Mouse (Mus musculus) liver, embryonic 18 days (tissue): ENCODE measurements around the gene 4930516K23Rik. TPM values are rescaled to one million over a fixed set of nuclear protein-coding genes. Genes with fewer than 3 reads are reported as not detected.

Experiments used
- polyA plus RNA-seq: library from polyadenylated mRNA; depleted of rRNA; stranded (reverse); fragments of >200 nt; gene quantifications from 2 replicates; pipeline ENCODE4 v1.2.3, GENCODE M21; 2012; rRNA removed

The 4930516K23Rik gene
- polyA plus RNA-seq: not detected in 2 replicates

GRCm38 (mm10) chr7:104061345-104061744 lies at the start of gene 4930516K23Rik:
Gene 4930516K23Rik (minus strand): TSS chr7:104061445.

GRCm38 (mm10) chr7:104104757-104104972 lies 43.4 kb upstream of the 4930516K23Rik start, which contains the start of gene Olfr646:
Gene Olfr646 (plus strand): TSS chr7:104104873.

GRCm38 (mm10) chr7:104085365-104085764 lies 24.1 kb upstream of the 4930516K23Rik start, which contains the start of gene Olfr645:
Gene Olfr645 (minus strand): TSS chr7:104085465.

GRCm38 (mm10) chr7:104071769-104072168 lies 10.5 kb upstream of the 4930516K23Rik start, which contains the start of gene Olfr644:
Gene Olfr644 (minus strand): TSS chr7:104071869.

GRCm38 (mm10) chr7:104052566-104052965 lies 8.7 kb downstream of the 4930516K23Rik start, which contains the start of gene Olfr642:
Gene Olfr642 (minus strand): TSS chr7:104052666.

GRCm38 (mm10) chr7:104035145-104035544 lies 26.1 kb downstream of the 4930516K23Rik start, which contains the start of gene Olfr641:
Gene Olfr641 (plus strand): TSS chr7:104035445.

DNA sequence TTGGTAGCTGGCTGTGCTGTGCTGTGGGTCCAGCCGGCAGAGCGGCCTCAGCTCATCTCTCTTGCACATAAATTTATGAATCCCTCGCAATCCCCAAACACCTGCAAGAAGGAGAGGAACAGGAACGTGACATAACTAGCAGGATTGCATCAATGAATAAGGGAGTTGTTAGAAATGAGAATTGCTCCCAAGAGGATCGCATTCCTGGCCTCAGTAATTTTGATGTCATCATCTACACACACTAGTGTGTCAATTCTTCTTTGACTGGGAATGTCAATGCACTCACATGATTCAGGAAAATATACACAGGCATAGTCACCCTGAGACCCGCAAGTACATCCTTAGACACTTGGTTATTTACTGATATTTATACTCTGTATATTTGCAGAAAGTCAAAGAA lies 35.8 kb downstream of the 4930516K23Rik start, which contains the start of gene Olfr640:
Olfr640 (minus strand) TSS at position 101 of the 400 bp plus-strand sequence.

DNA sequence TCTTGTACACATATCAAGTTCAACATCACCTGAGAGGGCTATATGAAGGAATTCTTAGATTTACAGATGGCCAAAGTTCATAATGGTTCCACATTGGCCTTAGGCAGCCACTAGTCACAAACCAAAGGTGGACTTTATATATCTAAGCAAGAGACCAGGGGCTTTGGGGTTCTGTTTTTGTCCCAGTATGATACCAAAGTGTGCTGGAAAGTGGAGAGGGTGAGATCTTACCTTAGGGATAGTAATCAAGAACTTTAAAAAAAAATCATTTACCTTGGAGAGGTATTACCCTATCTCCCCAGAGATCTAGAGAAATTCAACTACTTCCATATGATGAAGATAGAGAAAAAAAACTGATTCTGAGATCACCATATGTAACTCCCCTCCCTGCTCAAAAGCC lies 44.0 kb downstream of the 4930516K23Rik start, which contains the start of gene Olfr639:
Olfr639 (minus strand) TSS at position 101 of the 400 bp plus-strand sequence.

Other genes with a start within 250 kb of the 4930516K23Rik start
- gene Hbb-bt, start 247.4 kb downstream of the 4930516K23Rik start, polyA plus RNA-seq: 28,363 and 31,511 TPM in 2 replicates
- 108,653 and 122,218 TPM in 2 replicates for gene Hbb-bs, start 233.3 kb downstream of the 4930516K23Rik start, polyA plus RNA-seq
- gene Hbb-bh2, start 220.9 kb downstream of the 4930516K23Rik start, polyA plus RNA-seq: not detected in 2 replicates
- gene Hbb-bh1, start 218.3 kb downstream of the 4930516K23Rik start, polyA plus RNA-seq: 3.5 and 3.6 TPM in 2 replicates
- gene Hbb-y, start 208.2 kb downstream of the 4930516K23Rik start, polyA plus RNA-seq: 8.8 and 9.9 TPM in 2 replicates
- gene Olfr66, start 175.2 kb downstream of the 4930516K23Rik start, polyA plus RNA-seq: not detected in 2 replicates
- gene Olfr64, start 167.0 kb downstream of the 4930516K23Rik start, polyA plus RNA-seq: not detected in 2 replicates
- not detected in 2 replicates for gene Olfr65, start 158.0 kb downstream of the 4930516K23Rik start, polyA plus RNA-seq
- 0.23 and 0.30 TPM in 2 replicates for gene Olfr631, start 132.6 kb downstream of the 4930516K23Rik start, polyA plus RNA-seq
- 0.49 and 0.53 TPM in 2 replicates for gene Olfr632, start 127.1 kb downstream of the 4930516K23Rik start, polyA plus RNA-seq
- 0.01 TPM in 1 of 2 replicates, not detected in the other for gene Olfr633, start 117.0 kb downstream of the 4930516K23Rik start, polyA plus RNA-seq
- 0.01 TPM in 1 of 2 replicates, not detected in the other for gene Olfr635, start 90.3 kb downstream of the 4930516K23Rik start, polyA plus RNA-seq
- gene Olfr638, start 62.7 kb downstream of the 4930516K23Rik start, polyA plus RNA-seq: 0.04 TPM in 1 of 2 replicates, not detected in the other
- not detected in 2 replicates for gene Olfr639, start 44.1 kb downstream of the 4930516K23Rik start, polyA plus RNA-seq
- gene Olfr640, start 35.9 kb downstream of the 4930516K23Rik start, polyA plus RNA-seq: not detected in 2 replicates
- gene Olfr641, start 26.0 kb downstream of the 4930516K23Rik start, polyA plus RNA-seq: not detected in 2 replicates
- not detected in 2 replicates for gene Olfr642, start 8.8 kb downstream of the 4930516K23Rik start, polyA plus RNA-seq
- not detected in 2 replicates for gene Olfr644, start 10.4 kb upstream of the 4930516K23Rik start, polyA plus RNA-seq
- not detected in 2 replicates for gene Olfr645, start 24.0 kb upstream of the 4930516K23Rik start, polyA plus RNA-seq
- not detected in 2 replicates for gene Olfr646, start 43.4 kb upstream of the 4930516K23Rik start, polyA plus RNA-seq
- gene Ubqln5, start 68.4 kb upstream of the 4930516K23Rik start, polyA plus RNA-seq: not detected in 2 replicates
- gene Olfr643, start 76.0 kb upstream of the 4930516K23Rik start, polyA plus RNA-seq: not detected in 2 replicates
- not detected in 2 replicates for gene Ubqln3, start 81.8 kb upstream of the 4930516K23Rik start, polyA plus RNA-seq
- not detected in 2 replicates for gene Ubqlnl, start 89.1 kb upstream of the 4930516K23Rik start, polyA plus RNA-seq
- not detected in 2 replicates for gene Olfm5, start 103.4 kb upstream of the 4930516K23Rik start, polyA plus RNA-seq
- gene Olfr648, start 121.9 kb upstream of the 4930516K23Rik start, polyA plus RNA-seq: 0.01 and 0.03 TPM in 2 replicates
- gene Olfr649, start 134.5 kb upstream of the 4930516K23Rik start, polyA plus RNA-seq: not detected in 2 replicates
- gene Trim6, start 157.3 kb upstream of the 4930516K23Rik start, polyA plus RNA-seq: 0.81 and 0.87 TPM in 2 replicates
- gene Trim34a, start 183.0 kb upstream of the 4930516K23Rik start, polyA plus RNA-seq: 7.1 and 9.7 TPM in 2 replicates
- 1.1 TPM in 2 replicates for gene Trim5, start 226.6 kb upstream of the 4930516K23Rik start, polyA plus RNA-seq